Mouse (Mus musculus) thymus, adult 2 months (tissue): ENCODE measurements around the gene Qrich1. TPM values are rescaled to one million over a fixed set of nuclear protein-coding genes. Genes with fewer than 3 reads are reported as not detected.
A peak's percentile ranks its signal among the peaks of the same experiment; 100 is the strongest.

Source experiments
- DNase-seq: peaks from one replicate; pipeline ENCODE4 v3.0.0; 2021
- H3K27ac ChIP-seq: fragments of 200-500 bp; 2 replicates; pipeline ENCODE4 v1.5.1; 2012; ENCODE audit warnings: low read length, control low read depth; ENCODE audit not compliant: control insufficient read depth, insufficient read depth
- H3K27me3 ChIP-seq: fragments of 200-500 bp; 2 replicates; pipeline ENCODE4 v1.6.1; 2012; ENCODE audit warnings: mild to moderate bottlenecking, low read length, moderate library complexity, mixed read lengths; ENCODE audit not compliant: control insufficient read depth, insufficient read depth
- H3K36me3 ChIP-seq: fragments of 200-500 bp; 2 replicates; pipeline ENCODE4 v1.6.1; 2012; ENCODE audit warnings: mild to moderate bottlenecking, low read length, moderate library complexity; ENCODE audit not compliant: control insufficient read depth, insufficient read depth
- H3K4me1 ChIP-seq: fragments of 200-500 bp; replicated peaks from 2 replicates; pipeline ENCODE4 v1.6.1; 2012; ENCODE audit warnings: low read length; ENCODE audit not compliant: control insufficient read depth, insufficient read depth
- H3K4me3 ChIP-seq: fragments of 200-500 bp; 2 replicates; pipeline ENCODE4 v1.5.1; 2012; ENCODE audit warnings: mild to moderate bottlenecking, low read length, control low read depth, moderate library complexity; ENCODE audit not compliant: control insufficient read depth, insufficient read depth
- CTCF ChIP-seq: fragments of 200-500 bp; IDR thresholded peaks from 2 replicates; pipeline ENCODE4 v1.5.1; 2012; ENCODE audit warnings: mild to moderate bottlenecking, control low read depth, low read length, moderate library complexity, borderline replicate concordance; ENCODE audit not compliant: control insufficient read depth, poor library complexity, insufficient read depth; ENCODE audit errors: extremely low read depth
- POLR2A ChIP-seq: fragments of 200-500 bp; IDR thresholded peaks from 2 replicates; pipeline ENCODE4 v1.6.1; 2012; ENCODE audit warnings: mild to moderate bottlenecking, low read length, control low read depth, moderate library complexity; ENCODE audit not compliant: control insufficient read depth, poor library complexity, insufficient read depth; ENCODE audit errors: extremely low read depth
- WGBS: fragments of 180-500 bp; shearing (Covaris S2); methylation state at CpG from one replicate; pipeline ENCODE4 v1.1.7; 2018; 5-methylcytosine and 5-hydroxymethylcytosine counted together
- polyA plus RNA-seq: library from polyadenylated mRNA; depleted of rRNA; stranded (reverse); fragments of >200 nt; gene quantifications from 2 replicates; pipeline ENCODE4 v1.2.3, GENCODE M21; 2012

Qrich1 gene
- polyA plus RNA-seq, 1 experiment: 200 TPM

- no peak for DNase-seq
- Histone ChIP-seq H3K4me3 (peak overlapping the region; percentile 3; the same call in 1 of the 2 replicates), H3K27me3 (no peaks in the 10 kb centered on the region), H3K27ac (no peak overlapping the region), H3K36me3 (peaks cover 45% of the 10 kb centered on the region), H3K4me1 (peaks cover 28% of the 10 kb centered on the region)
- 56% methylated on average over 16 of the region's 16 CpGs for WGBS
- no peak for TF ChIP-seq CTCF
- TF ChIP-seq POLR2A: no peak
These were observed 24.4 kb upstream of the Qrich1 start for GRCm38 (mm10) chr9:108492043-108492750.

- no peak for DNase-seq
- TF ChIP-seq CTCF (no peak), POLR2A (no peak)
- 98% methylated on average over 8 of the region's 8 CpGs for WGBS
- Histone ChIP-seq H3K4me1 (peaks cover 28% of the 10 kb centered on the region), H3K27ac (no peak overlapping the region), H3K27me3 (no peaks in the 10 kb centered on the region), H3K36me3 (peaks cover 54% of the 10 kb centered on the region), H3K4me3 (no peak overlapping the region)
These were observed 23.4 kb upstream of the Qrich1 start for GRCm38 (mm10) chr9:108493246-108493645.

GRCm38 (mm10) chr9:108494146-108494825 is 22.3 kb upstream of the Qrich1 start:
- no peak overlapping the region for H3K4me3 ChIP-seq
- peaks cover 64% of the 10 kb centered on the region for H3K36me3 ChIP-seq
- H3K27me3 ChIP-seq: no peaks in the 10 kb centered on the region
- DNase-seq: no peak
- WGBS: 98% methylated on average over 19 of the region's 19 CpGs
- peaks cover 26% of the 10 kb centered on the region for H3K4me1 ChIP-seq
- TF ChIP-seq CTCF: no peak
- no peak overlapping the region for H3K27ac ChIP-seq

DNA sequence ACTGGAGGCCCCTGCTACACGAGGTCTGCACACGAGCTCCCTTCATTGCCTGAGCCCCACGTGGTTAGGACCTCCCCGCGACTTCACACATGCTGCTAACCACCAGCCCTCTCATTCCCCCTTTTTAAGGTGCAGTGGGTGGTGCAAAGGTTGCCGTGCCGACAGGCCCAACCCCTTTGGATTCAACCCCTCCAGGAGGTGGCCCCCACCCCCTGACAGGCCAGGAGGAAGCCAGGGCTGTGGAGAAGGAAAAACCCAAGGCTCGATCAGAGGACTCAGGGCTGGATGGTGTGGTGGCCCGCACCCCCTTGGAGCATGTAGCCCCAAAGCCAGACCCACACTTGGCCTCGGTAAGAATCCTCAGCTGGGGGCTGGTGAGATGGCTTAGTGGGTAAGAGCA is 21.7 kb upstream of the Qrich1 start:
- Histone ChIP-seq H3K36me3 (peaks cover 70% of the 10 kb centered on the region), H3K27ac (no peak overlapping the region), H3K27me3 (no peaks in the 10 kb centered on the region), H3K4me3 (no peak overlapping the region), H3K4me1 (peaks cover 20% of the 10 kb centered on the region)
- TF ChIP-seq CTCF (no peak), POLR2A (no peak)
- no peak for DNase-seq
- WGBS: 80% methylated on average over 10 of the region's 10 CpGs

DNA sequence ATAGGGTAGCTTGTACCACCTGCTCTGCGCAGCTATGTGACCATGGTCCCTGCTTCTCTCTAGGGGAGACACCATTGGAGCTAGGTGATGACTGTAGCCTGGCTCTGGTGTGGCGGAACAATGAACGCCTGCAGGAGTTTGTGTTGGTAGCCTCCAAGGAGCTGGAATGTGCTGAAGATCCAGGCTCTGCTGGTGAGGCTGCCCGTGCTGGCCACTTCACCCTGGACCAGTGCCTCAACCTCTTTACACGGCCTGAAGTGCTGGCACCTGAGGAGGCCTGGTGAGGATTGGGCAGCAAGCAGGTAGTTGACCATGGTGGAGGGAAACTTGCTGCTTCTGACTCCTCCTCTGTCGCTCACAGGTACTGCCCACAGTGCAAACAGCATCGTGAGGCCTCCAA is 17.4 kb upstream of the Qrich1 start:
- Histone ChIP-seq H3K4me1 (no peaks in the 10 kb centered on the region), H3K36me3 (peaks cover 79% of the 10 kb centered on the region), H3K27me3 (no peaks in the 10 kb centered on the region), H3K4me3 (no peak overlapping the region), H3K27ac (no peak overlapping the region)
- DNase-seq: no peak
- TF ChIP-seq POLR2A: no peak
- no peak for TF ChIP-seq CTCF
- 96% methylated on average over 7 of the region's 7 CpGs for WGBS

GRCm38 (mm10) chr9:108499943-108500342 is 16.7 kb upstream of the Qrich1 start:
- TF ChIP-seq POLR2A: no peak
- no peak for TF ChIP-seq CTCF
- Histone ChIP-seq H3K27me3 (no peaks in the 10 kb centered on the region), H3K4me3 (no peak overlapping the region), H3K36me3 (peaks cover 72% of the 10 kb centered on the region), H3K27ac (no peak overlapping the region), H3K4me1 (no peaks in the 10 kb centered on the region)
- no peak for DNase-seq
- 97% methylated on average over 15 of the region's 15 CpGs for WGBS

DNA sequence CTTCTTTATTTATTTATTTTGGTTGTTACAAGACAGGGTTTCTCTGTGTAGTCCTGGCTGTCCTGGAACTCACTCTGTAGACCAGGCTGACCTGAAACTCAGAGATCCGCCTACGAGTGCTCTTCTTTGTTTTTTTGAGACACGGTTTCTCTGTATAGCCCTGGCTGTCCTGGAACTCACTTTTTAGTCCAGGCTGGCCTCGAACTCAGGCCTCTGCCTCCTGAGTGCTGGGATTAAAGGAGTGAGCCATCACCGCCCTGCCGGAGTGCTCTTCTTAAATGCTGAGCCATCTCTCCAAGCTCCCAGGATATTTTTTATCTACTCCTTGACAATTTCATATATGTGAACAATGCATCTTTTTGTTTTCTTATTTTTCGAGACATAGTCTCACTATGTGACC is 9.7 kb upstream of the Qrich1 start:
- TF ChIP-seq CTCF: no peak
- no peak for TF ChIP-seq POLR2A
- H3K36me3 ChIP-seq: peaks cover 28% of the 10 kb centered on the region
- no peaks in the 10 kb centered on the region for H3K27me3 ChIP-seq
- DNase-seq: no peak
- H3K4me1 ChIP-seq: peaks cover 16% of the 10 kb centered on the region
- WGBS: 95% methylated on average over 7 of the region's 7 CpGs
- H3K4me3 ChIP-seq: no peak overlapping the region
- no peak overlapping the region for H3K27ac ChIP-seq
